In genomic region chr5:121594714-121595313, GRCm38 (mm10) we compare ENCODE assay signal across 15 mouse cellular contexts. TPM values are rescaled to one million over a fixed set of nuclear protein-coding genes. Genes with fewer than 3 reads are reported as not detected.
A peak's percentile ranks its signal among the peaks of the same experiment; 100 is the strongest.
DNase-seq lines count a peak whose midpoint lies in the region; ATAC-seq and TF ChIP-seq lines count a peak whose summit lies in the region.
"Had no signal": no experiment of that assay in that cellular context is flagged by ENCODE, and none has a peak within 500 bp of the region (broad histone marks: within the 10 kb centered on the region; RNA-seq: fewer than 3 reads in every experiment).

No protein-coding gene starts in this region.

- H3K36me3 ChIP-seq in liver, embryonic 11.5 days (ENCODE audit: control insufficient read depth, insufficient read depth, low read length): no peaks in the 10 kb centered on the region
- peaks cover 3% of the 10 kb centered on the region; the same call in 1 of the 2 replicates for H3K36me3 ChIP-seq in liver, postnatal 0 days (replicated peaks; ENCODE audit: insufficient read depth, low read length)
- H3K36me3 ChIP-seq in embryonic facial prominence, embryonic 15.5 days: no peaks in the 10 kb centered on the region
- 0 out of 2 replicates have a peak, but pooled peaks cover 7% of the 10 kb centered on the region for H3K36me3 ChIP-seq in macrophage (ENCODE audit: inconsistent target)
- H3K36me3 ChIP-seq in kidney, embryonic 14.5 days (ENCODE audit: control insufficient read depth, insufficient read depth, low read length): no peaks in the 10 kb centered on the region
- H3K36me3 ChIP-seq: forebrain, embryonic 12.5 days had no signal

- H3K27ac ChIP-seq in liver, embryonic 11.5 days (ENCODE audit: low read depth, low read length): no peak overlapping the region
- no peak overlapping the region for H3K27ac ChIP-seq in liver, postnatal 0 days (ENCODE audit: low read depth)
- H3K27ac ChIP-seq in bone marrow macrophage, adult 2 months (ENCODE audit: insufficient read depth, low read depth, low read length): peak overlapping the region; percentile 91
- H3K27ac ChIP-seq in embryonic facial prominence, embryonic 15.5 days (replicated peaks): peak overlapping the region; percentile 84; the same call in 1 of the 2 replicates
- peak overlapping the region; percentile 87 for H3K27ac ChIP-seq in macrophage
- no peak overlapping the region for H3K27ac ChIP-seq in kidney, embryonic 14.5 days (ENCODE audit: low read depth, low read length)

- DNase-seq in liver, embryonic 11.5 days (ENCODE audit: low spot score): no peak
- DNase-seq in liver, postnatal 0 days: no peak
- DNase-seq in ovary, postnatal 10 days (ENCODE audit: low spot score): no peak
- DNase-seq: retina, postnatal 1 day had no signal

- peaks cover 29% of the 10 kb centered on the region for H3K4me1 ChIP-seq in liver, embryonic 11.5 days (replicated peaks; ENCODE audit: control insufficient read depth, insufficient read depth, low read length)
- H3K4me1 ChIP-seq in liver, postnatal 0 days (ENCODE audit: insufficient read depth): peaks cover 39% of the 10 kb centered on the region
- peaks cover 41% of the 10 kb centered on the region for H3K4me1 ChIP-seq in bone marrow macrophage, adult 2 months (ENCODE audit: control insufficient read depth, insufficient read depth, low read length)
- peaks cover 22% of the 10 kb centered on the region for H3K4me1 ChIP-seq in embryonic facial prominence, embryonic 15.5 days
- H3K4me1 ChIP-seq in kidney, embryonic 14.5 days (ENCODE audit: control insufficient read depth, insufficient read depth, low read length): peaks cover 17% of the 10 kb centered on the region

- no peak for TF ChIP-seq EP300 in liver, postnatal 0 days (IDR thresholded peaks at IDR 0.05; ENCODE audit: low read depth)

- no peaks in the 10 kb centered on the region for H3K27me3 ChIP-seq in liver, embryonic 11.5 days (replicated peaks; ENCODE audit: control insufficient read depth, insufficient read depth, low read length)
- H3K27me3 ChIP-seq in liver, postnatal 0 days (ENCODE audit: insufficient read depth, low read length): no peaks in the 10 kb centered on the region
- no peaks in the 10 kb centered on the region for H3K27me3 ChIP-seq in embryonic facial prominence, embryonic 15.5 days
- H3K27me3 ChIP-seq in kidney, embryonic 14.5 days (ENCODE audit: control insufficient read depth, insufficient read depth, low read length): no peaks in the 10 kb centered on the region

- TF ChIP-seq POLR2A in bone marrow macrophage, adult 2 months (IDR thresholded peaks at IDR 0.05; ENCODE audit: borderline replicate concordance, low read depth, low read length): no peak

- H3K79me2 ChIP-seq in macrophage (ENCODE audit: inconsistent target): peaks cover 34% of the 10 kb centered on the region

- no peaks in the 10 kb centered on the region for H3K9me3 ChIP-seq in liver, embryonic 11.5 days (ENCODE audit: control insufficient read depth, low read length)
- H3K9me3 ChIP-seq in liver, postnatal 0 days (ENCODE audit: low read length): no peaks in the 10 kb centered on the region
- H3K9me3 ChIP-seq in embryonic facial prominence, embryonic 15.5 days (replicated peaks): no peaks in the 10 kb centered on the region
- no peaks in the 10 kb centered on the region for H3K9me3 ChIP-seq in kidney, embryonic 14.5 days (ENCODE audit: control insufficient read depth, low read length)
- H3K9me3 ChIP-seq: forebrain, embryonic 12.5 days had no signal

- TF ChIP-seq CTCF in liver, postnatal 0 days (IDR thresholded peaks at IDR 0.05; ENCODE audit: low read depth): no peak
- TF ChIP-seq CTCF in bone marrow macrophage, adult 2 months (IDR thresholded peaks at IDR 0.05; ENCODE audit: low read depth, low read length): no peak

- WGBS in liver, embryonic 11.5 days: 75% methylated on average over 6 of the region's 6 CpGs
- 67% methylated on average over 6 of the region's 6 CpGs for WGBS in liver, postnatal 0 days (ENCODE audit: insufficient replicate concordance)
- WGBS in embryonic facial prominence, embryonic 15.5 days: 80% methylated on average over 6 of the region's 6 CpGs
- 73% methylated on average over 6 of the region's 6 CpGs for WGBS in macrophage (ENCODE audit: missing documents)
- 85% methylated on average over 6 of the region's 6 CpGs for WGBS in kidney, embryonic 14.5 days

- ATAC-seq in liver, embryonic 11.5 days (replicated peaks; ENCODE audit: low FRiP score): no peak
- no peak for ATAC-seq in liver, postnatal 0 days
- no peak for ATAC-seq in embryonic facial prominence, embryonic 15.5 days (ENCODE audit: insufficient number of reproducible peaks, low FRiP score, low TSS enrichment, low read depth)
- ATAC-seq in kidney, embryonic 14.5 days (ENCODE audit: low FRiP score, low TSS enrichment): no peak

- H3K4me2 ChIP-seq in liver, embryonic 11.5 days: peak overlapping the region; percentile 97
- H3K4me2 ChIP-seq in liver, postnatal 0 days (ENCODE audit: low read depth, low read length): no peak overlapping the region
- H3K4me2 ChIP-seq in embryonic facial prominence, embryonic 15.5 days (replicated peaks): no peak overlapping the region
- H3K4me2 ChIP-seq in kidney, embryonic 14.5 days (replicated peaks; ENCODE audit: low read depth, low read length): no peak overlapping the region

- no peak overlapping the region for H3K4me3 ChIP-seq in liver, embryonic 11.5 days (ENCODE audit: low read depth, low read length)
- no peak overlapping the region for H3K4me3 ChIP-seq in liver, postnatal 0 days (ENCODE audit: low read depth, low read length)
- H3K4me3 ChIP-seq in bone marrow macrophage, adult 2 months (ENCODE audit: insufficient read depth, low read length): no peak overlapping the region
- H3K4me3 ChIP-seq in embryonic facial prominence, embryonic 15.5 days (replicated peaks): no peak overlapping the region
- H3K4me3 ChIP-seq in macrophage (ENCODE audit: inconsistent target): no peak overlapping the region
- no peak overlapping the region for H3K4me3 ChIP-seq in kidney, embryonic 14.5 days (ENCODE audit: low read length)

- no peak overlapping the region for H3K9ac ChIP-seq in liver, embryonic 11.5 days (ENCODE audit: low read depth, low read length)
- no peak overlapping the region for H3K9ac ChIP-seq in liver, postnatal 0 days (replicated peaks)
- no peak overlapping the region for H3K9ac ChIP-seq in embryonic facial prominence, embryonic 15.5 days
- H3K9ac ChIP-seq in kidney, embryonic 14.5 days (ENCODE audit: low read depth, low read length): no peak overlapping the region

RNA-seq across cellular contexts. Expression of gene Aldh2, which starts 1.2 kb away (rescaled TPM):
- 88.7 and 97.3 TPM in 2 replicates for polyA plus RNA-seq in liver, embryonic 11.5 days (2014; fragmentation: Nextera tagmentation; extraction: Ambion mirVana)
- polyA plus RNA-seq in liver, postnatal 0 days (2015; fragmentation: Nextera tagmentation; extraction: Ambion mirVana): 395 and 411 TPM in 2 replicates
- polyA plus RNA-seq in bone marrow macrophage, adult 2 months (2012; ENCODE audit: insufficient read depth, insufficient read length, missing spikeins): 844 and 895 TPM in 2 replicates
- polyA plus RNA-seq in embryonic facial prominence, embryonic 15.5 days (2015; fragmentation: Nextera tagmentation; extraction: Ambion mirVana): 212 and 219 TPM in 2 replicates
- total RNA-seq in macrophage (2018; cell fraction: chromatin; rRNA removed): 100 to 1,000 TPM in 12 of 26 experiments, 10 to 100 TPM in 14; 16.2 to 301 (median 89.5) TPM
- total RNA-seq in macrophage (2018; cell fraction: cytosol; rRNA removed): 100 to 1,000 TPM; 255 to 881 (median 507) TPM
- 100 to 1,000 TPM in 24 of 26 experiments, 10 to 100 TPM in 2; 77.6 to 391 (median 161) TPM for total RNA-seq in macrophage (2018; cell fraction: nucleus; rRNA removed)
- polyA plus RNA-seq in macrophage (2018): 566 to 1,134 TPM (median 980 TPM) in 3 replicates
- polyA plus RNA-seq in kidney, embryonic 14.5 days (2014; fragmentation: Nextera tagmentation; extraction: Ambion mirVana): 78.8 and 101 TPM in 2 replicates

RNA-seq across cellular contexts. Expression of gene Acad12, which starts 23.9 kb away (rescaled TPM):
- polyA plus RNA-seq in liver, embryonic 11.5 days (2014; fragmentation: Nextera tagmentation; extraction: Ambion mirVana): 3.0 and 5.0 TPM in 2 replicates
- 1.6 and 2.1 TPM in 2 replicates for polyA plus RNA-seq in liver, postnatal 0 days (2015; fragmentation: Nextera tagmentation; extraction: Ambion mirVana)
- polyA plus RNA-seq in bone marrow macrophage, adult 2 months (2012; ENCODE audit: insufficient read depth, insufficient read length, missing spikeins): 8.6 and 9.0 TPM in 2 replicates
- 2.0 and 2.4 TPM in 2 replicates for polyA plus RNA-seq in embryonic facial prominence, embryonic 15.5 days (2015; fragmentation: Nextera tagmentation; extraction: Ambion mirVana)
- 10 to 100 TPM in 13 of 26 experiments, 1 to 10 TPM in 13; 1.2 to 35.3 (median 10.2) TPM for total RNA-seq in macrophage (2018; cell fraction: chromatin; rRNA removed)
- total RNA-seq in macrophage (2018; cell fraction: cytosol; rRNA removed): 10 to 100 TPM in 7 of 26 experiments, 1 to 10 TPM in 19; 3.9 to 16.8 (median 8.9) TPM
- 10 to 100 TPM in 7 of 26 experiments, 1 to 10 TPM in 19; 1.4 to 26.2 (median 6.9) TPM for total RNA-seq in macrophage (2018; cell fraction: nucleus; rRNA removed)
- 6.2 to 10.9 TPM (median 7.4 TPM) in 3 replicates for polyA plus RNA-seq in macrophage (2018)
- 2.2 and 2.4 TPM in 2 replicates for polyA plus RNA-seq in kidney, embryonic 14.5 days (2014; fragmentation: Nextera tagmentation; extraction: Ambion mirVana)

RNA-seq across cellular contexts. Expression of gene Mapkapk5, which starts 49.1 kb away (rescaled TPM):
- 59.8 and 65.3 TPM in 2 replicates for polyA plus RNA-seq in liver, embryonic 11.5 days (2014; fragmentation: Nextera tagmentation; extraction: Ambion mirVana)
- polyA plus RNA-seq in liver, postnatal 0 days (2015; fragmentation: Nextera tagmentation; extraction: Ambion mirVana): 15.5 and 18.1 TPM in 2 replicates
- 75.7 TPM in 2 replicates for polyA plus RNA-seq in bone marrow macrophage, adult 2 months (2012; ENCODE audit: insufficient read depth, insufficient read length, missing spikeins)
- 49.3 and 52.0 TPM in 2 replicates for polyA plus RNA-seq in embryonic facial prominence, embryonic 15.5 days (2015; fragmentation: Nextera tagmentation; extraction: Ambion mirVana)
- total RNA-seq in macrophage (2018; cell fraction: chromatin; rRNA removed): 100 to 1,000 TPM in 21 of 26 experiments, 10 to 100 TPM in 5; 56.6 to 217 (median 135) TPM
- 10 to 100 TPM; 47.7 to 81.1 (median 59.5) TPM for total RNA-seq in macrophage (2018; cell fraction: cytosol; rRNA removed)
- 10 to 100 TPM; 38.5 to 94.3 (median 69.0) TPM for total RNA-seq in macrophage (2018; cell fraction: nucleus; rRNA removed)
- polyA plus RNA-seq in macrophage (2018): 51.6 to 103 TPM (median 67.2 TPM) in 3 replicates
- 42.2 and 59.7 TPM in 2 replicates for polyA plus RNA-seq in kidney, embryonic 14.5 days (2014; fragmentation: Nextera tagmentation; extraction: Ambion mirVana)

RNA-seq across cellular contexts. Expression of gene Adam1a, which starts 49.5 kb away (rescaled TPM):
- polyA plus RNA-seq in liver, embryonic 11.5 days (2014; fragmentation: Nextera tagmentation; extraction: Ambion mirVana): 1.2 TPM in 2 replicates
- 0.15 and 0.25 TPM in 2 replicates for polyA plus RNA-seq in liver, postnatal 0 days (2015; fragmentation: Nextera tagmentation; extraction: Ambion mirVana)
- 3.0 and 4.3 TPM in 2 replicates for polyA plus RNA-seq in bone marrow macrophage, adult 2 months (2012; ENCODE audit: insufficient read depth, insufficient read length, missing spikeins)
- 1.4 and 1.9 TPM in 2 replicates for polyA plus RNA-seq in embryonic facial prominence, embryonic 15.5 days (2015; fragmentation: Nextera tagmentation; extraction: Ambion mirVana)
- total RNA-seq in macrophage (2018; cell fraction: chromatin; rRNA removed): 10 to 100 TPM in 24 of 26 experiments, 1 to 10 TPM in 2; 7.8 to 42.6 (median 23.9) TPM
- total RNA-seq in macrophage (2018; cell fraction: cytosol; rRNA removed): 1 to 10 TPM in 4 of 26 experiments, under 1 TPM in 22; 0.09 to 1.9 (median 0.30) TPM
- total RNA-seq in macrophage (2018; cell fraction: nucleus; rRNA removed): 10 to 100 TPM in 17 of 26 experiments, 1 to 10 TPM in 9; 6.1 to 29.4 (median 13.1) TPM
- 0.40 to 1.5 TPM (median 0.95 TPM) in 3 replicates for polyA plus RNA-seq in macrophage (2018)
- 1.6 and 2.4 TPM in 2 replicates for polyA plus RNA-seq in kidney, embryonic 14.5 days (2014; fragmentation: Nextera tagmentation; extraction: Ambion mirVana)

RNA-seq across cellular contexts. Expression of gene Gm42878, which starts 49.5 kb away (rescaled TPM):
- not detected in 2 replicates for polyA plus RNA-seq in liver, embryonic 11.5 days (2014; fragmentation: Nextera tagmentation; extraction: Ambion mirVana)
- not detected in 2 replicates for polyA plus RNA-seq in liver, postnatal 0 days (2015; fragmentation: Nextera tagmentation; extraction: Ambion mirVana)
- polyA plus RNA-seq in bone marrow macrophage, adult 2 months (2012; ENCODE audit: insufficient read depth, insufficient read length, missing spikeins): not detected in 2 replicates
- 0.58 TPM in 1 of 2 replicates, not detected in the other for polyA plus RNA-seq in embryonic facial prominence, embryonic 15.5 days (2015; fragmentation: Nextera tagmentation; extraction: Ambion mirVana)
- 1 to 10 TPM in 12 of 26 experiments, not detected in 14; 1.2 to 5.3 (median 1.9) TPM for total RNA-seq in macrophage (2018; cell fraction: chromatin; rRNA removed)
- total RNA-seq in macrophage (2018; cell fraction: cytosol; rRNA removed): under 1 TPM in 14 of 26 experiments, not detected in 12; 0.07 to 0.77 (median 0.18) TPM
- total RNA-seq in macrophage (2018; cell fraction: nucleus; rRNA removed): 1 to 10 TPM in 4 of 26 experiments, under 1 TPM in 3, not detected in 19; 0.83 to 2.1 (median 1.0) TPM
- 0.11 to 0.26 TPM in 2 of 3 replicates, not detected in the other for polyA plus RNA-seq in macrophage (2018)
- not detected in 2 replicates for polyA plus RNA-seq in kidney, embryonic 14.5 days (2014; fragmentation: Nextera tagmentation; extraction: Ambion mirVana)
- total RNA-seq: adrenal gland, postnatal 4 days; gastrocnemius, postnatal 4 days; heart, postnatal 25 days; layer of hippocampus, postnatal 10 days; monocyte, adult 5-6 weeks had no signal
- polyA plus RNA-seq: forebrain, embryonic 12.5 days; liver, adult 2 months had no signal

Comparison
In these comparisons a context has a peak if more than half of its experiments do, and no peak if none do; other contexts are left out.
1. H3K27ac ChIP-seq: peak in bone marrow macrophage, adult 2 months (single experiment), embryonic facial prominence, embryonic 15.5 days (single experiment) and macrophage (single experiment); none in liver, embryonic 11.5 days (single experiment), liver, postnatal 0 days (single experiment) and kidney, embryonic 14.5 days (single experiment).